Mouse (Mus musculus): ENCODE results near the gene Ccdc33. TPM values are rescaled to one million over a fixed set of nuclear protein-coding genes. Genes with fewer than 3 reads are reported as not detected.

The Ccdc33 gene
- total RNA-seq, 2 experiments from 2014 or later = not detected

- ATAC-seq (replicated peaks; ENCODE audit: poor library complexity, severe bottlenecking) = peak; percentile 57
These were observed 128.0 kb downstream of the Ccdc33 start for GRCm38 (mm10) chr9:57990438-57991110.

- no peak for ATAC-seq (replicated peaks; ENCODE audit: poor library complexity, severe bottlenecking)
These were observed 129.3 kb downstream of the Ccdc33 start for GRCm38 (mm10) chr9:57989309-57989708.

DNA sequence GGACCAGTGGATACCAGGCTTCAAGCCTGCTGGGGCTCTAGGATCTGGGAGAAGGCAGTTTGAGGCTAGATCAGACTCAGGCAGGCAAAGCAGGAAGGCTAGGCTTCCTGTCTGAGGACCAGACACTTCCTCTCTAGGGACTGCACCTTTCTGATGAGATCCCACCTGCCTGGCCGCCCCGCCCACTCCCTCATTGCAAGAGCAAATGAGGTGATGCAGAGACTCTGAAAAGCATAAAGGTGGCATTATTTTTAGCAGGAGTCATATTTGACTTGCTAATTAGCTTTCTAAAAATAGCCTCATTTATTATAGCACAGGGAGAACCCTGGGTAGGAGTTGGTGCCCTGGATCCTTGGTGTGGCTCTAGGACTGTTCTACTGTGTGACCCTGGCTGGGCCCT, 130.5 kb downstream of the Ccdc33 start:
- ATAC-seq (replicated peaks; ENCODE audit: poor library complexity, severe bottlenecking) = no peak

DNA sequence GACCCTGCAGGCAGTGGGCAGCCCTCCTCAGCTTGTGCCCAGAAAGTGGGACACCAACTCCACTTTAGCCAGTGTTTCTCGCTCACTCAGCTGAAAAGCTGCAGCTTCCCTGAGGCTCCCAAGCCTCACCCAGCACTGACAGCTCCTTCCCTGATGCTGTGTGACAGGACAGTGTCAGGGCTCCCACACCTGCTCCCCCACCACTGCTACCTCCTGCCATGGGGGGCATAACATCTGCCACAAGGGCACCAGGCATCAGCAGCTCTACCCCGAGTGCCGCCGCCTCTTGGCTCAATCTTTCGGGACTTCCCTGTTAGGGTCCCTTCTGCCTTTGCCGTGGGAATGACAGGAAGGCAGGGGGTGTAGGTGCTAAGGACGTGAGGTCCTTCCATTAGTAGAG, 132.3 kb downstream of the Ccdc33 start:
- no peak for ATAC-seq (replicated peaks; ENCODE audit: poor library complexity, severe bottlenecking)

DNA sequence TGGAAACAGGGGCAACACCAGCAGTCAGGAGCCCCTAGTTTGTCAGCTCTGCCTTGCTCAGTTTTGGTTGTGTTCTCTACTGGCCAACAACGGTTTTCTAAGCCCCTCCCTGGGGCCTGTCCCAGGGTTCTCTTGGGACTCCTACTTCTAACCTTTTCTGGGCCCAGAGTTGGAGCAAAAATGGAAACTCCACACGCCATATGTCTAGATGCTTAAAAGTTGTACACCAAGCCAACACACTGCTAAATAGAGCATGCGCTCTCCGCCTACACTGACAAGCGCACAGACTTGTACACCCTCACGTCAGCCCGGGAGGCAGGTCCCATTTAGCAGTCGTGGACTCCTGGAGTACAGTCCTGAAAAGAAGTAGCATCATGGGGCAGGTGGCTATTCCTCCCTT, 133.3 kb downstream of the Ccdc33 start:
- no peak for ATAC-seq (replicated peaks; ENCODE audit: poor library complexity, severe bottlenecking)

DNA sequence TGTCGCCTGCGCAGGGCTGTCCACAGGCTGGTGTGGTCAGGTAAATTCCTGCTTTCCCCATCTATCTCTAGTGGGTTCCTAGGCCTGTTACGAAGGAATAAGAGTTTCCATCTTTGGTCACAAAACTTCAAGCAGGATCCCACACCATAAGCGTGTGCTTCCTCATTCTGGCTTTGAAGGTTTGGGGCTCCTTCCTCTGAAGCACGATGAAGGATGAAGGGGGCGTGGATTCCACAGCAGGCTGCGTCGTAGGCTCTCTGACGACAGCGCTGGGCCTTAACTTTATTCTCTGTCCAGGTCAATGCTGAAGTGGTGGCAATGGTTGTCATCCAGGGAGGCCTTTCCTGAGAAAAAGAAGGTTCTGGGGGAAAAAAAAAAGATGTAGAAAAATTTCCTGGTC, 138.1 kb downstream of the Ccdc33 start:
- peak; percentile 88 for ATAC-seq (replicated peaks; ENCODE audit: poor library complexity, severe bottlenecking)

GRCm38 (mm10) chr9:57978858-57979257, 139.8 kb downstream of the Ccdc33 start:
- ATAC-seq (replicated peaks; ENCODE audit: poor library complexity, severe bottlenecking) = no peak

Other genes starting within 250 kb of the Ccdc33 start
- 84.9 and 113 TPM in 2 replicates for gene Ubl7, start 207.8 kb downstream of the Ccdc33 start, total RNA-seq (2014; fragmentation: Nextera tagmentation)
- 11.7 and 19.3 TPM in 2 replicates for gene Ubl7, start 207.8 kb downstream of the Ccdc33 start, total RNA-seq (2017)
- gene Sema7a, start 178.7 kb downstream of the Ccdc33 start, total RNA-seq (2014; fragmentation: Nextera tagmentation) = 0.51 TPM in 1 of 2 replicates, not detected in the other
- gene Sema7a, start 178.7 kb downstream of the Ccdc33 start, total RNA-seq (2017) = 0.26 TPM in 1 of 2 replicates, not detected in the other
- 0.58 and 7.0 TPM in 2 replicates for gene Cyp11a1, start 112.4 kb downstream of the Ccdc33 start, total RNA-seq (2014; fragmentation: Nextera tagmentation)
- gene Cyp11a1, start 112.4 kb downstream of the Ccdc33 start, total RNA-seq (2017) = 0.52 and 1.2 TPM in 2 replicates
- not detected in 2 replicates for gene Stra6, start 55.0 kb downstream of the Ccdc33 start, total RNA-seq (2014; fragmentation: Nextera tagmentation)
- not detected in 2 replicates for gene Stra6, start 55.0 kb downstream of the Ccdc33 start, total RNA-seq (2017)
- 0.17 TPM in 1 of 2 replicates, not detected in the other for gene Islr, start 85.5 kb upstream of the Ccdc33 start, total RNA-seq (2014; fragmentation: Nextera tagmentation)
- gene Islr, start 85.5 kb upstream of the Ccdc33 start, total RNA-seq (2017) = not detected in 2 replicates
- not detected in 2 replicates for gene Islr2, start 85.5 kb upstream of the Ccdc33 start, total RNA-seq (2014; fragmentation: Nextera tagmentation)
- gene Islr2, start 85.5 kb upstream of the Ccdc33 start, total RNA-seq (2017) = not detected in 2 replicates
- 49.9 and 57.2 TPM in 2 replicates for gene Pml, start 131.0 kb upstream of the Ccdc33 start, total RNA-seq (2014; fragmentation: Nextera tagmentation)
- 9.3 and 10.1 TPM in 2 replicates for gene Pml, start 131.0 kb upstream of the Ccdc33 start, total RNA-seq (2017)
- 10.4 and 11.6 TPM in 2 replicates for gene Stoml1, start 134.3 kb upstream of the Ccdc33 start, total RNA-seq (2014; fragmentation: Nextera tagmentation)
- 6.3 and 17.7 TPM in 2 replicates for gene Stoml1, start 134.3 kb upstream of the Ccdc33 start, total RNA-seq (2017)
- gene Loxl1, start 194.4 kb upstream of the Ccdc33 start, total RNA-seq (2014; fragmentation: Nextera tagmentation) = not detected in 2 replicates
- gene Loxl1, start 194.4 kb upstream of the Ccdc33 start, total RNA-seq (2017) = not detected in 2 replicates